Mouse (Mus musculus) lung, adult 2 months (tissue): ENCODE measurements at regions not wholly inside any gene's neighbourhood (a gene's known extent, or its start where the extent isn't known, plus 50 kb on each side); places are given as distances from the start of the nearest gene placed in this dataset.

Experiments used
- CTCF ChIP-seq: fragments of 200-500 bp; IDR thresholded peaks from 2 replicates; pipeline ENCODE4 v1.5.1; 2011; ENCODE audit warnings: mild to moderate bottlenecking, low read length, control low read depth; ENCODE audit not compliant: insufficient read depth
- POLR2A ChIP-seq: fragments of 200-500 bp; IDR thresholded peaks from 2 replicates; pipeline ENCODE4 v1.6.1; 2011; ENCODE audit warnings: low read depth, mild to moderate bottlenecking, control low read depth, low read length, borderline replicate concordance; ENCODE audit errors: extremely low read depth

GRCm38 (mm10) chr8:92272726-92273125, 84.7 kb upstream of the Irx5 start:
- TF ChIP-seq CTCF = no peak
- TF ChIP-seq POLR2A = no peak
